Mouse (Mus musculus) spleen, adult 2 months (tissue): Measurements from ENCODE around the gene Nav2.

Experiments used
- CTCF ChIP-seq: fragments of 200-500 bp; IDR thresholded peaks from 2 replicates; pipeline ENCODE4 v1.5.1; 2011; ENCODE audit warnings: mild to moderate bottlenecking, inconsistent platforms; ENCODE audit not compliant: insufficient read depth, insufficient read length, insufficient replicate concordance; ENCODE audit errors: extremely low read depth
- POLR2A ChIP-seq: fragments of 200-500 bp; IDR thresholded peaks from 2 replicates; pipeline ENCODE4 v1.6.1; 2011; ENCODE audit warnings: low read depth, low read length, inconsistent platforms

DNA sequence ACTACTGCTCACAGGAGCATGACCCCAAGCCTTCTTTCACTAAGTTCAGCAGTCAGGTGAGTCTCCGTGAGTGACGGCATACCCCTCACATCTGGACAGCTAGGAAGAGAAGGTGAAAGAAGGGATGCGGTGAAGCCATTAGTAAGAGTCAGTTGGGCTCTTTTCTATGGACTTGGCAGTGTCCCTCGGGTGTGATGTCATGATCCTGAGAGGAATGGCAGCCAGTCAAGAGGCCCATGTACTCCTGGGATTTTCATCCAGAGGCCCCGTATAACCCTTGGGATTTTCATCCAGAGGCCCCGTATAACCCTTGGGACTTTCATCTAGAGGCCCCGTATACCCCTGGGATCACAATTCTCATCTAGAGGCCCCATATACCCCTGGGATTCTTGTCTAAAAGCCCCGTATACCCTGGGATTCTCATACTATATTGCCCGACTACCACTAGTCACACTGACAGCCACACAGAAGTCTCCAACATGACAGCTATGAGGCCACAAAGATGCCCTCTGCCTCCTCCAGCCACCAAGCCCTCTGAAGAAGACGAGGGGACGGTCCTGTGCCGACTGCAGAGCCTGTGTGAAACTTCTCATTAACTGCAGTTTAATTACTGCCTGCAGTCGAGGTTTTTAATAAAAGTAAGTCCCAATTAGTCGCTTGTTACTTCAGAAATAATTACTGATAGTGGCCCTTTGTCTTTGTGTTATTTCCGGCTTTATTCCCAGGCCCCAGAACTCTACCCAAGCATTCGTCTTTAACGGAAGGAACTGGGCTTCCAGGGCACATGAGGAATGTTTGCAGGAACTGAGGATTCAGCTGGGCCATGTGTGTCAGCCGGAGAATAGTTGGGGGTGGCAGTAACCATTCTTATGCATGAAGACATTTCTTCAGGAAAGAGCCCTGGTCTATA is 251.4 kb downstream of the Nav2 start:
- no peak for TF ChIP-seq CTCF
- no peak for TF ChIP-seq POLR2A
